In the genomic region with DNA sequence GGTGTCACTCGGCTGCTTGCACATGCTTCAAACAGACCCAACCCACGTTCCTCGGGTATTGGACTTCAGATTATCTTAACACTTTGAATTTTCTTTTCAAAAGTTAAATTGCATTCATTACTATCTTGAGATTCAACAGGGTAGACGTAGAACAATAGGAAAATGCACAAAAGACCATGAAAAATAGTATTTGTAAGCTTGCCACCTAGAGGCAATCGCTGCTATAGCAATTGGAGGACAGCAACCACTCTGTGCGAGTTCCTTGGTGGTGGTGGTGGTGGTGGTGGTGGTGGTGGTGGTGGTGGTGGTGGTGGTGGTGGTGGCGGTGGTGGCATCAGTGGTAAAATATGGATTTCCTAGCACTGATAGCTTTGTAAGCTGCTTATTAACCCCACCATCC, we compare ENCODE assay signal across 18 mouse cellular contexts. TPM values are rescaled to one million over a fixed set of nuclear protein-coding genes. Genes with fewer than 3 reads are reported as not detected.
A peak's percentile ranks its signal among the peaks of the same experiment; 100 is the strongest.
DNase-seq lines count a peak whose midpoint lies in the region; ATAC-seq and TF ChIP-seq lines count a peak whose summit lies in the region.
"Had no signal": no experiment of that assay in that cellular context is flagged by ENCODE, and none has a peak within 500 bp of the region (broad histone marks: within the 10 kb centered on the region; RNA-seq: fewer than 3 reads in every experiment).

No protein-coding gene starts in this region.

- no peak for TF ChIP-seq EP300 in liver, embryonic 14.5 days (IDR thresholded peaks at IDR 0.05; ENCODE audit: low read depth)

- H3K36me3 ChIP-seq in liver, embryonic 14.5 days (replicated peaks; ENCODE audit: control insufficient read depth, insufficient read depth, low read depth) = no peaks in the 10 kb centered on the region
- H3K36me3 ChIP-seq: G1E; liver, embryonic 13.5 days; neural tube, embryonic 13.5 days had no signal

- 37% methylated on average over 7 of the region's 7 CpGs for WGBS in liver, embryonic 14.5 days (ENCODE audit: insufficient replicate concordance)

- H3K4me3 ChIP-seq in liver, embryonic 14.5 days (ENCODE audit: insufficient read depth in 1 of 2, low read depth in 2 of 2, low read length in 2 of 2) = no peak overlapping the region
- H3K4me3 ChIP-seq: forebrain, embryonic 13.5 days; liver, embryonic 13.5 days; neural tube, embryonic 13.5 days had no signal

- no peak overlapping the region for H3K9ac ChIP-seq in liver, embryonic 14.5 days (replicated peaks)
- H3K9ac ChIP-seq: forebrain, embryonic 13.5 days; liver, embryonic 13.5 days; neural tube, embryonic 13.5 days had no signal

- no peak overlapping the region for H3K4me2 ChIP-seq in liver, embryonic 14.5 days (ENCODE audit: low read depth)
- H3K4me2 ChIP-seq: forebrain, embryonic 13.5 days; liver, embryonic 13.5 days; neural tube, embryonic 13.5 days had no signal

- TF ChIP-seq CTCF in liver, embryonic 14.5 days (IDR thresholded peaks at IDR 0.05; ENCODE audit: low read depth) = 0 out of 2 replicates have a peak, but pooled peaks have one; percentile 8

- ATAC-seq in liver, embryonic 14.5 days (ENCODE audit: insufficient read depth) = no peak
- ATAC-seq: forebrain, embryonic 13.5 days had no signal

- H3K4me1 ChIP-seq in liver, embryonic 14.5 days (replicated peaks; ENCODE audit: control insufficient read depth in 2 of 2, insufficient read depth in 2 of 2, low read length in 1 of 2) = no peaks in the 10 kb centered on the region
- H3K4me1 ChIP-seq: liver, embryonic 13.5 days; neural tube, embryonic 13.5 days had no signal

- DNase-seq in heart, adult 11 months = peak; percentile 83
- no peak for DNase-seq in heart, adult 8-10 months (ENCODE audit: low spot score)
- no peak for DNase-seq in liver, embryonic 14.5 days (ENCODE audit: low read depth in 3 of 3, low spot score in 3 of 3)
- DNase-seq in liver (no peak), NIH3T3 (ENCODE audit: low read depth) (peak; percentile 5)
- DNase-seq in embryo, embryonic 10.5 days (ENCODE audit: low spot score) = peak; percentile 28
- DNase-seq in yolk sac, embryonic 10.5 days (ENCODE audit: low spot score) = no peak
- DNase-seq in ovary, postnatal 10 days (ENCODE audit: low spot score) = no peak
- DNase-seq: adrenal gland, postnatal 25 days; kidney, adult 9 months; liver, embryonic 13.5 days; right cerebral cortex, postnatal 4 days; thymus, adult 18-20 months had no signal

- H3K9me3 ChIP-seq in liver, embryonic 14.5 days (ENCODE audit: control insufficient read depth, low read length) = no peaks in the 10 kb centered on the region
- H3K9me3 ChIP-seq: forebrain, embryonic 13.5 days; liver, embryonic 13.5 days; neural tube, embryonic 13.5 days had no signal

- H3K27me3 ChIP-seq in liver, embryonic 14.5 days (ENCODE audit: control insufficient read depth, insufficient read depth, low read length) = no peaks in the 10 kb centered on the region
- H3K27me3 ChIP-seq: forebrain, embryonic 13.5 days; liver, embryonic 13.5 days; neural tube, embryonic 13.5 days had no signal

- H3K27ac ChIP-seq in liver, embryonic 14.5 days = no peak overlapping the region
- H3K27ac ChIP-seq: forebrain, embryonic 13.5 days; liver, embryonic 13.5 days; neural tube, embryonic 13.5 days had no signal

RNA-seq across cellular contexts. Expression of gene Cytl1, which starts 0.9 kb away (rescaled TPM):
- total RNA-seq in heart, adult 8-10 months (2022) = 10 to 100 TPM; 21.2 to 40.2 (median 28.5) TPM
- polyA plus RNA-seq in liver, embryonic 14.5 days (2012; rRNA removed) = 0.15 TPM in 1 of 2 replicates, not detected in the other
- not detected in 2 replicates for polyA plus RNA-seq in liver, embryonic 14.5 days (2014; fragmentation: Nextera tagmentation; extraction: Ambion mirVana)
- total RNA-seq: G1E; megakaryocyte progenitor cell, adult 5-6 weeks; monocyte, adult 5-6 weeks had no signal
- polyA plus RNA-seq: forebrain, embryonic 13.5 days; G1E; liver, embryonic 13.5 days had no signal

RNA-seq across cellular contexts. Expression of gene Stk32b, which starts 19.2 kb away (rescaled TPM):
- total RNA-seq in heart, adult 8-10 months (2022) = under 1 TPM; 0.35 to 0.91 (median 0.64) TPM
- 0.70 and 1.1 TPM in 2 replicates for polyA plus RNA-seq in liver, embryonic 14.5 days (2012; rRNA removed)
- 0.64 and 0.70 TPM in 2 replicates for polyA plus RNA-seq in liver, embryonic 14.5 days (2014; fragmentation: Nextera tagmentation; extraction: Ambion mirVana)
- total RNA-seq: megakaryocyte progenitor cell, adult 5-6 weeks; monocyte, adult 5-6 weeks had no signal
- polyA plus RNA-seq: G1E had no signal

Comparison
In these comparisons a context has a peak if more than half of its experiments do, and no peak if none do; other contexts are left out.
1. DNase-seq: peak in heart, adult 11 months (single experiment), NIH3T3 (single experiment) and embryo, embryonic 10.5 days (single experiment); none in heart, adult 8-10 months (single experiment), liver, embryonic 14.5 days (0 of 3), liver (single experiment), yolk sac, embryonic 10.5 days (single experiment) and ovary, postnatal 10 days (single experiment).